Mouse (Mus musculus) adrenal gland, postnatal 36 days (tissue): ENCODE measurements around the gene Tbc1d22a. TPM values are rescaled to one million over a fixed set of nuclear protein-coding genes. Genes with fewer than 3 reads are reported as not detected.
"Not testable (repeated sequence)": the region's sequence is repeated elsewhere in the genome, so short reads cannot be mapped to it uniquely, and the experiment has no call there.

ENCODE experiments used
- DNase-seq, 2 experiments: peaks; one replicate each; pipeline ENCODE4 v3.0.0; 2021; ENCODE audit warnings: mixed read lengths in 1 of 2
- total RNA-seq, 2 experiments: library from RNA; stranded (reverse); gene quantifications; 2 replicates each; pipeline ENCODE4 v1.2.3; 2021

Gene Tbc1d22a
- total RNA-seq, 2 experiments from 2014 or later: 28.9 to 35.6 TPM

DNA sequence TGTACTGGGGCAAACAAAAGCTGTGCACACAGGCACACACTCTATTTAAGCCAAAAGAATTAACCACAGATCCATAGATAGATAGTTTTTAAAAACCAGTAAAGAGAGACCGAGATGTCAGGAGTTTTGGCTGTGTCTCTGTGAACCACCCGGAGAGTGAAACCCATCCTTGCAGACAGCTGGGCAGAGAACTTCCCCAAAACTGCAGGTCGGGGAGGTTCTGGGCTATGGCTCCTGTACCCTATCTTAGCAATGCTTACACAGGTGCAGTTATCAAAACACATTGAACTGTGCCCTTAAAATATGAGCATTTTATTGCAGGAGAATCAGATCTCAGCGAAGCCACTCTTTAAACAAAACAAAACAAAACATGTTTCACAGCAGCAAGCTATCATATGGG lies 33.8 kb upstream of the Tbc1d22a start:
- no peak for DNase-seq

- DNase-seq: not testable (repeated sequence)
Observed at GRCm38 (mm10) chr15:86181321-86181720, 32.9 kb upstream of the Tbc1d22a start.

DNA sequence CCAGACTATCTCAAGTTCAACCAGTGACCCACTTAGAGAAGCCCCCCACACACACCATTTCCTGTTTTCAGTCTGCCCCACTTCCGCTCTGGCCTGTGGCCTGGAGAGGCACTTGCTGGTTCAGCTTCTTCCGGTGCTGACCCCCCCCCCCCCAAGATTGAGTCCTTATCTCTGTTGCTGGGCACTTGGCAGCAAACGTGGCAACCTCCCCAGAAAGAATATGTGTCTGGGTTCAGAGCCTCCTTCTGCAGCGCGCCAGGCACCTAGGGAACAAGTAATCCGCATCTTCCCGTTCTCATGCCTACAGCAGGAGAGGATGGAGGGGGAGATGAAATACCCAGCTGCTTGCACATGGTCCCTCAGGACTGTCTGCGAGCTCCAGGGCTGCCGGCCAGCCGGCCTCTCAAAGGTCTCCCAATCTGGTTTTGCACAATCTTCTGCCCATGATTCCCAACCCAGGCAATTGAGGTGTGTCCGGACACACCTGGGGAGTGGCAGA lies 32.3 kb upstream of the Tbc1d22a start:
- DNase-seq: peak in 1 of 2 experiments; percentile 53

GRCm38 (mm10) chr15:86182646-86183045 lies 31.6 kb upstream of the Tbc1d22a start:
- peak in 1 of 2 experiments; percentile 51 for DNase-seq

- DNase-seq: no peak
Observed at GRCm38 (mm10) chr15:86183484-86183883, 30.8 kb upstream of the Tbc1d22a start.

DNA sequence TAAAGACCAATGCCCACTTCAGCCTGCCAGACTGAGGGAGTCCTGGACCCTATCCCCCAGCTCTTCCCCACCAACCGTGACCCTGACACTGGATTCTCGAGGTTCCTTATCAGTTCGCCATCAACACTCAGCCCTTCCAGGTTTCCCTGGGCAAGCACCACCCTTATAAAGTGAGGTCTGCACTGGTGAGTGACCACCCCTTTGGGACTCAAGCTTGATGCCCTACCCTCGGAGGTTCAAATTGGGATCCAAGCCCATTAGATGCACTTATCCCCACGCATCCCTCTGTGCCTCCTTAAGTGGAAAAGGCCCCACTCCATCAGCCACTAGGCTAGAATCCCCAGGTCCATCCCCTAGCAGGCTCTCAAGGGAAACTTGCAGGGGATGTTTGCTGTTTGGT lies 30.2 kb upstream of the Tbc1d22a start:
- DNase-seq: no peak

GRCm38 (mm10) chr15:86184851-86185688 lies 29.2 kb upstream of the Tbc1d22a start:
- DNase-seq: peak; percentile 65 to 70

GRCm38 (mm10) chr15:86185689-86186569 lies 28.3 kb upstream of the Tbc1d22a start, which contains the start of gene Cerk:
TSS of gene Cerk (minus strand) at chr15:86186141.
- peak; percentile 89 to 94 for DNase-seq

DNA sequence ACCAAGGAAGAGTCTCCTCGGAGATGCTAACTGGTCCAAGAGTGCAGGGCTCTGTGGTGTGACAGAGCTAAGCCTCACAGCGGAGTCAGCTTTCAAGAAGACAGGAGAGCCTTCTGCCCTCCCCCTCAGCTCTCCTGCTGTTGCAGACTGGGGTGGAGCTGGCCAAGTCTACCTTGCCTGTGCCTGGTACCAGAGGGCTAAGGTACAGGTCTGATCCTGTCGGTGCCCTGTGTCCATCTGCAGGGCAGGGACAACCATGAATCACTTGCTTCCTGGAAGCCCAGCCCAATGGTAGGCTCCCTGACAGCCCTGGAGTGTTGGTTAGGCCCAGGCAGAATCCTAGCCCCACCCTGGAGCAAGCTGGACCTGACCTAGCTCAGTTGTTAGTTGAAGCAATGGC lies 27.6 kb upstream of the Tbc1d22a start:
- no peak for DNase-seq

GRCm38 (mm10) chr15:86188186-86188585 lies 26.1 kb upstream of the Tbc1d22a start:
- DNase-seq: peak in 1 of 2 experiments; percentile 49

- DNase-seq: peak; percentile 94
Observed at GRCm38 (mm10) chr15:86188746-86189470, 25.4 kb upstream of the Tbc1d22a start.

DNA sequence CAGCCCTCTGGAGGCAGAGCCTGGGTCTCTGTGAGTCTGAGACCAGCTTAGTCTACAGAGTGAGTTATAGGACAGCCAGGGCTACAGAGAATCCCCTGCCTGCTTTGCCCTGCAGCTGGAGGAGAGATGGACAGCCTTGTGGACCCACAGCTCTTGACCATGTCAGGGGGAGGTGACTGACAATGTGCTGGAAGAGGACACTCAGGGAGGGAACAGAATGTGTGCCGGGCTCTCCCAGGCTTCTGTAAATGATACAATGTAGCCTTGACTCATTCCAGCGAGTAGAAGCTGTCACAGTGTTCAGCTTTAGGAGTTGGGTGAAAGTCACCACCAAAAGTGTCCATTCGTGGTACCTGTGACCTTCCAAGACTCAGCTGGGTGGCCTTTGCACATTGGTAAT lies 23.9 kb upstream of the Tbc1d22a start:
- DNase-seq: no peak

GRCm38 (mm10) chr15:86191505-86191904 lies 22.8 kb upstream of the Tbc1d22a start:
- DNase-seq: no peak

- no peak for DNase-seq
Observed at GRCm38 (mm10) chr15:86191933-86192332, 22.3 kb upstream of the Tbc1d22a start.

DNA sequence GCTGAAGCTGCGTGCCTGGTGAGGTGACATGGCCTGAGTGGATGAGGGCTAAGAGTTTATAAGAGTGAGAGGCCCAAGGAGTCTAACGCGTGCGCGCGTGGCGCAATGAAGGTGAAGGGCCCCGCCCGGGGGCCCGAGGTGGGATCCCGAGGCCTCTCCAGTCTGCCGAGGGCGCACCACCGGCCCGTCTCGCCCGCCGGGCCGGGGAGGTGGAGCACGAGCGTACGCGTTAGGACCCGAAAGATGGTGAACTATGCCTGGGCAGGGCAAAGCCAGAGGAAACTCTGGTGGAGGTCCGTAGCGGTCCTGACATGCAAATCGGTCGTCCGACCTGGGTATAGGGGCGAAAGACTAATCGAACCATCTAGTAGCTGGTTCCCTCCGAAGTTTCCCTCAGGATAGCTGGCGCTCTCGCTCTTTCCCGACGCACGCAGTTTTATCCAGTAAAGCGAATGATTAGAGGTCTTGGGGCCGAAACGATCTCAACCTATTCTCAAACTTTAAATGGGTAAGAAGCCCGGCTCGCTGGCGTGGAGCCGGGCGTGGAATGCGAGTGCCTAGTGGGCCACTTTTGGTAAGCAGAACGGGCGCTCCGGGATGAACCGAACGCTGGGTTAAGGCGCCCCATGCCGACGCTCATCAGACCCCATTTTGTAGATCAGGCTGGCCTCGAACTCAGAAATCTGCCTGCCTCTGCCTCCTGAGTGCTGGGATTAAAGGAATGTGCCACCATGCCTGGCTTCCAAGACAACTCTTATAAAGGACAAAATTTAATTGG lies 19.4 kb upstream of the Tbc1d22a start:
- peak in 1 of 2 experiments; percentile 27 for DNase-seq

GRCm38 (mm10) chr15:86199052-86199451 lies 15.2 kb upstream of the Tbc1d22a start:
- DNase-seq: no peak

GRCm38 (mm10) chr15:86199482-86199881 lies 14.8 kb upstream of the Tbc1d22a start:
- DNase-seq: no peak

GRCm38 (mm10) chr15:86200169-86200568 lies 14.1 kb upstream of the Tbc1d22a start:
- no peak for DNase-seq

GRCm38 (mm10) chr15:86201095-86201494 lies 13.2 kb upstream of the Tbc1d22a start:
- no peak for DNase-seq

DNA sequence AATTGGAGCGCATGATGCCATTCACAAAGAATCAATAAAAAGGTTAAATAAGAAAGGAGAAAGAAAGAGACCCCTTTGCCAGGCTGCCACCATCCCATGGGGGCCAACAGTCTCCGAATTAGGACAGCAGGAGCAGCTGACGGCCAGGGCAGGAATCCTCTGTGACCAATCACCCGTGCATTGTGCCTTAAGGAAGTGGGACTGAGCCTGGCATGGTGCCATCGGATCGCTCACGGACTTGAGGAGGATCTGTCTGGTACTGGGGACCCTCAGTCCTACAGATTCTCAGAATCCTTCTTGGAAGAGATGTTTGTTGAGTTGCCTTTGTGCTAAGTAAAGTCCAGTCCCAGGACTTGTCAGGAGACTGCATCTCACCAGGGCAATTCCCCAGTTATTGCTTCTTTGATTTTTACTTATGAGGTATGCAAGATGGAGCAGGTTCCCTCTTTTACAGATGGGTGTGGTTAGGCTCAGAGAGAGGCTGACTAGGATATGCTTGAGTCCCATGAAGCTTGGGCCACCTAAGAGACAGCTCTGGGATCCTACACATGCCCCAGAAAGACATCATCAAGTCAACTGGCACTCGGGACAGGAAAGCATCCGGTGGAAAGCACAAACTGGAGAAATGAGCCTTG lies 12.4 kb upstream of the Tbc1d22a start:
- DNase-seq: peak in 1 of 2 experiments; percentile 37

- no peak for DNase-seq
Observed at GRCm38 (mm10) chr15:86202640-86203039, 11.6 kb upstream of the Tbc1d22a start.
